Mouse (Mus musculus): Measurements from ENCODE around the gene Mapre1.
A peak's percentile ranks its signal among the peaks of the same experiment; 100 is the strongest.

Mapre1 gene

DNA sequence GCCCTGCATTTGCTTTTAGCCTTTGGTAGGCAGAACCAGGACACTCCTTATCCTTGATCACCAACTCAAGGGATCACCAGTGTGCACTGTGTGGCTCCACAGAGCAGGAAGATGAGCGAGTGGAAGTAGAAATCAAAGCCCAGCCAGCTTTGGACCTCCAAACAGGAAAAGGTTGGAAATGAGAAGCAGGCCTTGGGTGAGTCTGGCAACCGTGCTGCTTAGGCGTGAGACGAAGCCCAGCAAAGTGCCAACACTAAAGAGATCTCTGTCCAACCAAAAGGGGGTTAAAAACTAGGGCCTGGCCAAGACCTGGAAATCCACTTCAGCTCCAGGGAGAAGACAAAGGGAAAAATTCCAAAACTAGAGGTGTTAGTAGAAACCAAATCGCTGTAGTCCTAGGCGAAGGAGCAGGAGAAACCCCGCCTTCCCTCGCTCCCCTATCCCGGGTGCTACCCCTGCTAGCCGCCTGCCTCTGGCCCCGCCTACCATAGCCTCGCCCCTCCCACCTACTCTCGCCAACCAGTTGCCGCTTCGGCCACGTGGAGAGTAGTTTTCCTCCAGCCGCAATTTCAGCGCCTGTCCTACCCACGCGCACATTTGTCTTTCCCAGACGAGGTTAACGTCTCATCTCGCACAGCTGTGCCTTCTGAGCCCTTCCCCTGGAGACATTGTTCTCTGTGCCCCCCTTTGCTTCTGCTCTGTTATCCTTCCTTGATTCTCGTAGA is 37.7 kb downstream of the Mapre1 start:
- DNase-seq = peak; percentile 46 to 59

DNA sequence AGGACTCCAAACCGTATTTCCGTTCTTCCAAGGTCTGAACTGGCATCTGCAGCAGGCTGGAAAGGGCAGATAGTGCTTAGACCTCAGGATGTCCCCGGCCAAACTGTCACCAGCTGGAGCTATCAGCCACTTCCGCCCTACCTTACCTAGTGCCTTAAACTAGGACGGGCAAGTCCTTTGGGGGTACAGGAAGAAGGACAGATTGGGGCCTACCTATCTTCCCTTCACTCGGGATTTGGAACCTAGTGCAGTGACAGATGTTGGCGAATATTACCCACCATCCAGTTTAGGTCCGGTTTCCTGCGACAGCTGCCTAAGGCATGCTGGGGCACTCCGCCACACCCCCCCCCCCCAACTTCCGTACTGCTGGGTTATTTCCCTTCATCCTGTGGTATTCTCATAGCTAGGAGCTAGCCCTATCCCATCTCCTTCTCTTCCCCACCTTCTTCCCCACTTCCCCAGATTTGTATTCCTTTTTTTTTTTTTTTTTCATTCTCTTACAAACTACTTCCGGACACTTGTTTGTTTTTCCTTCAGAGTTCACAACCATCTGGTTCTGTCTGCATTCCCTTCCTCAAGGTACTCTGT is 38.4 kb downstream of the Mapre1 start, which contains the start of gene Efcab8:
Gene Efcab8, plus strand, starts transcription at position 538 of the 588 bp plus-strand sequence.
- DNase-seq = no peak

DNA sequence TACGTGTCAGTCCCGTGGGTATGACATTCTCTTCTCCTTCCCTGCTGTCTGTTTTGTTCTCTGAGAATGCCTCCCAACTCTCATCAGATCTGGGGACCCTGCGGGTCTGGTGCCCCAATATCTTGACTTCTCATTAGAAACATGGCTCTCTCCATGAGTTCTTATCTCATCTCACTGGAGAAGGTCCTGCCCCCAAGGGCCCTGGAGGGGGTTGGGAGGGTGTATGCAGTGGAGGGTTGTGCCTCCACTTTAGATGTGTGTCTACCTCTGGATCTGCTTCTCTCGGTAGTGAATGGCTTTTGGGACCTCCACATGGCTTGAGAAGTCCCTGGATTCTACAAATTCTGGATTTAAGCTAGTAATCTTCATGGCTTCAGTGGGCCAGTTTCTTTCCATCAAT is 40.1 kb downstream of the Mapre1 start:
- DNase-seq = no peak

DNA sequence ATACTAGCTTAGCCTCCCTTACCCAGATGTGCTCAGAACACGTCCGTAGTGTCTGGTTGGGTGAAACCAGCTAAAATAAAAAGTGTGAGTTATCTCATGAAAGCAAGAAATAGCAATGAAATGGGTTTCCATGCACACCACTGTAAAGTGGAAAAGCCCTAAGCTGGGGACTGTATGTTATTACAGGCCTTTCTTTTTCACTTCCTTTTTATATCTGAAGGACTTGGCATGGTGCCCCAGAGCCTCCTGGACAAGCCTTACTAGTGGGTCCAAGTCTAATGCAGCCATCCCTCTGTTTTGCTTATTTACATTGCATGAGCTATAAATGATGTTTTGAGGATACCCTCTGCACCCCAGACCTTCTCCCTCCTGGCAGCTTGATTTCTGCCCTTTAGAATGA is 43.6 kb downstream of the Mapre1 start:
- DNase-seq = peak in 1 of 2 experiments; percentile 44

DNA sequence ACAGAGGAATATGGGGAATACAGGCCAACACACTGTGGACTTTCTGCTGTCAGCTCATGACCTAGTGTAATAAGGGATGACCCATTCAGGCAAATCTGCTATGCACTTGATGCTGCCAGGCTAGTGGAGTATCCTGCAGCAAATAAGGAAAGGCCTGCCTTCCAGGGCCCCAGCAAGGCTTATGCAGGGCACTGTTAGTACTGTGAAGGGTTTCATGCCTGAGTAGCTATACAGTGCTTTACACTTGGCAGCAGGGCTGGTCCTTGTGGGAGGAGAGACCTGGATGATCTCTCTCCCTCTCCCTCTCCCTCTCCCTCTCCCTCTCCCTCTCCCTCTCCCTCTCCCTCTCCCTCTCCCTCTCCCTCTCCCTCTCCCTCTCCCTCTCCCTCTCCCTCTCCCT is 52.3 kb downstream of the Mapre1 start:
- DNase-seq = no peak

DNA sequence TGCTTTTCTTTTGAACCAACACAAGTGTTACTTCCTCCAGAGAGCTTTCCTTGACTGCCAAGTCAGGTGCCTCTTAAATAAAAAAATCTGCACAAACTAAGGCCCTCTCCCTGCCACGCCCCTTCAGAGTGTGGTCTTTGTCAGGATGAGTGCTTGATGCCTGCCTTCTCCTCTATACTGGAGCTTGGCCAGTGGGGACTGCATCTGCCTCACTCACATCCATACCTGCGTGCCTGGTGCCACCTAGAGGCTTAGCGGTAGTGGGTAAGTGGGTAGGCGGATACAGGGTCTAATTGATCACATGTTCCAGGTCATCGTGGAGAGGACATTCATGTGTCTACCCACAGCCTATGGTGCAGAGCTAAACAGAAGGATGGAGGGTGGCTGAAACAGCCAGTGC is 54.0 kb downstream of the Mapre1 start:
- peak; percentile 34 to 57 for DNase-seq

DNA sequence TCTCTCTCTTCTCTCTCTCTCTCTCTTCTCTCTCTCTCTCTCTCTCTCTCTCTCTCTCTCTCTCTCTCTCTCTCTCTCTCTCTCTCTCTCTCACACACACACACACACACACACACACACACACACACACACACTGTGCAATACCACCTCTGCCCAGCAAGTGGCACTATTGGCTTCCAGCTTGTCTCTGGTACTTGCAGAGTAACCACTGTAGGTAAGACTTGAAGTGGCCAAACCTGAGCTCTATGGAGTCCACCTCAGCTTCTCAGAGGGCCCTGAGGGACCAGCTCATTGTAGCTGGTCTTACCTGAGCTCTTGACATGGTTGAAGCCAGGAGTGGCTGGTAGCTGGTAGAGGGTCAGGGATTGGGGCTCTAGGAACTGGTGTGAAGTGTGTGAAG is 66.4 kb downstream of the Mapre1 start:
- peak; percentile 88 to 94 for DNase-seq

DNA sequence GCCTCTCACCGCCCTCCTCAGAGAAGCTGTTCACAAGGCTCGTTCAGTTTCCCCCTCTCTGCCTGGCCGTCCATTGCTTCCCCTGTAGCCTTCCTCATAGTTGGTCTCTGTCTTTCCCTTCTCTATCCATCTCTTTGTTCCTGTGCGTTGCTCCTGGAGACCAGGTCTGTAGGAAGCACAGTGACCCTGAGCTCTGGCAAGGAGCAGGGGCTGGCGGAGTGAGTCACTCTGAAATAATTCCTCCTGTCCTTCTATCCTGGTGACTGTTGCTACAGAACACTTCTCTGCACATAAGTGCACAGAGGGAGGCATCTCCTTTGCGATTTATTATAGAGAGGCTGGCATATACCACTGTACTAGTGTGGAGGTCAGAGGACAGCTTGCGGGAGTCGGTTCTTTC is 67.1 kb downstream of the Mapre1 start:
- no peak for DNase-seq

DNA sequence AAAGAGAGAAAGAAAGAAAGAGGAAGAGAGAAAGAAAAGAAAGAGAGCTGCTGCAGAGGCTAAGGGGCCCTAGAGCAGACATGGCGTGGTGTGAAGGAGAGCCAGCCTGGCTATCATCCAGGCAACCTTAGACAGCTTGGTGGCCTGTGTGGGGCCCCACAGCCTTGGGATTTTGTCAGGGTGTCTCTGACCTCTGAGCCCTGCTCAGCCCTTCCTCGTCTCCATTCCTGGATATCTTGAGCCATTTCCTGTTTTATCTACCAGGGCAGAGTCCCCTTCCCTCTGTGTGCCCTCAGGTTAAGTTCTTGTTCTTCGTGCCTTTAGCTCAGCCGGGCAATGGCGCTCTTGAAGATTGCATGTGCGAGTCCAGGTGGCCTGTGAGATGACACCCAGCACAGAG is 67.8 kb downstream of the Mapre1 start:
- peak in 1 of 2 experiments; percentile 20 for DNase-seq

DNA sequence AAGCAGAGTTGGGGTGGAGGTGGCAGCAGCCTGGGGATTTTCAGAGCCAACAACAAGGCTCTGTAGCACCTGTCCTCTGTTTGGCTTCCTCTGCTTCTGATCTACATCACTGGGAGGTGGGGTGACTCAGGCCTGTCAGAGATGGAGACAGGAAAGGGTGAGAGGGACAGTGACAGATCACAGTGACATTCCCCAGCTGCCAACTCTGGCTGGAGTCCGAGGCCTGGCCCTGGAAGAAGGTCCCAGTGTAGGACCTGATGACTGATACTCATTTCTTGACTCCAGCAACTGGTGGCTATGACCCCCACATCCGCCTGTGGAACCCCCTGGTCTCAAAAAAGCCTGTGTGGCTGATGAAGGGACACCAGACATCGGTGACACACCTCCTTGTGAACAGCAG is 68.8 kb downstream of the Mapre1 start:
- DNase-seq = no peak

DNA sequence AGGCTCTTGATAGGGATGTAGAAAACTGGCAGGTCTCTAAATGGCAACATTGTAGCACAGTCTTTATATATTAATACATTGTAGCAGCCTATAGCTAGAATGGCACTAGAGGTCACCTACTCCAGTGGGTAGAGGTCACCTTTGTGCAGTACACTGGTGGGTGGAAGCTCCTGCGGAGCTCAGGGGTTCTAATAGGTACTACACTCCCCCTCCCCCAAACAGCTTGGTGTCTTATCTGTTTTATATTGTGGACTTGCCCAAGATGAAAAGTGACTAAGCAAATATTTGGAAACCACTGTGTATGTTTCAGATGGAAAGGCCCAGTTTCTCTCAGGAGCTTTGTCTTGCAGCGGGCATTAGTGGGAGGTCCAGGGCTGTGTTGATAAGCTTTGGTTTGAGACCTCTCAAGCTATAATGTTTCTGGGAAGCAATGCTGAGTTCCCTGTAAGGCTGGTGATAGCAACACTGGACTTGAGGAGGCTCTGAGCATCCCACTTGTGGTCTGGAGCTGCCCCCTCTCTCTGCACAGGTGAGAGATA is 81.0 kb downstream of the Mapre1 start:
- no peak for DNase-seq

All from cerebellum, postnatal 14 days (tissue).